Mouse (Mus musculus): ENCODE results near the gene Acot12. TPM values are rescaled to one million over a fixed set of nuclear protein-coding genes. Genes with fewer than 3 reads are reported as not detected.

Gene Acot12
- total RNA-seq, 1 experiment: not detected

DNA sequence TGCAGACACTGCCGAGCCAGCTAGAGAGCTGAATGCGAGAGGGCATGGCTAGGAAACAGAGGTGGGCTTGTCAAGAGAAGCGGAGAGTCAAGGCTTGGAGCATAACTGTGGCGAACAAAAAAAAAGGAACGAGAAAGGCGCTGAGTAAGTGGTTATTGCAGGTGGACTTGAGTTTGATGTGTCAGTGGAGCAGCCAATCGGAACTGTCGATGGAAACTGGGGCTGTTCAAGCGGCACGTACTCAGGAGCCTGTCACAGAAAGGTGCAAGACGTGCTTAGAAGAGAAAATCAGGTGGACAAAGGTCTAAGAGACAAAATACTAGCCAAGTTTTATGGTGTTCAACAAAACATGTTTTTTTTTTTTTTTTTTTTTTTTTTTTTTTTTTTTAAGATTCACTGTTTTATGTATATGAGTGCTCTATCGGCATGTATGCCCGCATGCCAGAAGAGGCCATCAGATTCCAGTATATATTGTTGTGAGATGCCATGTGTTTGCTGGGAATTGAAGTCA is 53.7 kb downstream of the Acot12 start:
- peaks cover 18% of the 10 kb centered on the region for H3K36me3 ChIP-seq (ENCODE audit: control insufficient read depth, insufficient read depth, low read length, poor library complexity, severe bottlenecking)
- no peaks in the 10 kb centered on the region for H3K9me3 ChIP-seq (ENCODE audit: control insufficient read depth, insufficient read depth, low read depth, low read length)
- H3K9ac ChIP-seq (ENCODE audit: insufficient read depth, low read depth, low read length, poor library complexity, severe bottlenecking): no peak overlapping the region
- no peak overlapping the region for H3K4me3 ChIP-seq (ENCODE audit: insufficient read depth in 1 of 2, low read depth in 1 of 2, low read length in 2 of 2, poor library complexity in 1 of 2, severe bottlenecking in 1 of 2)
- H3K4me1 ChIP-seq (ENCODE audit: control insufficient read depth in 2 of 2, insufficient read depth in 2 of 2, low read length in 2 of 2, poor library complexity in 1 of 2): 0 out of 4 replicates have a peak, but pooled peaks cover 0 to 2% of the 10 kb centered on the region in 2 experiments
- TF ChIP-seq ZNF384 (IDR thresholded peaks at IDR 0.05; ENCODE audit: low read depth, low read length): peak; percentile 50
- no peak for TF ChIP-seq CHD2 (IDR thresholded peaks at IDR 0.05; ENCODE audit: low read depth, low read length)
- no peak for TF ChIP-seq ZC3H11A (IDR thresholded peaks at IDR 0.05; ENCODE audit: borderline replicate concordance, low read depth, low read length)
- no peak for TF ChIP-seq MAFK (IDR thresholded peaks at IDR 0.05; ENCODE audit: insufficient read depth, low read depth, low read length)
- TF ChIP-seq HCFC1 (IDR thresholded peaks at IDR 0.05; ENCODE audit: borderline replicate concordance, insufficient read depth, low read length): no peak
- no peak for DNase-seq (ENCODE audit: low read depth, low spot score)
- no peak overlapping the region for H3K27ac ChIP-seq (ENCODE audit: insufficient read depth, low read depth, low read length, poor library complexity, severe bottlenecking)
- in situ Hi-C loops (cut with MboI; ENCODE audit: low sequenced_read_pairs in 2 of 2, unreplicated experiment in 2 of 2): no loop called here

DNA sequence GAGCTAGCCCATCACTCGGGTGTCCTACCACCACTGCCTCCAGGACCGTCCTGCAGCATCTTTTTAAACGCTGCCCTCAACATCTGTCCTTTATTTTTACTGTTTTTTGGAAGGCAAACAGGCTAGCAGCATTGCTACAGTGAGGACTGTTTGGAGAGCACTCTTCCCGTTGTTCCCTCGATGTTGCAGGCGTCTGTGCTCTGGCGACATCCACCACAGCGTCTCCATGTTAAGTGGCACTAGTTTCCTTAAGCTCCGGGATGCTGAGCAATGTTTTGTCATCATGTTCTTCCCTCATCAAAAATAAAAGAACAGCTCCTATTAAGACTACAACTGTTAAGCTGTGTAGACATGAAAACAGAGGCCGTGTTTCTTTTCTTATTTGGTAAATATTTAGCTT is 54.3 kb downstream of the Acot12 start:
- Histone ChIP-seq H3K9ac (ENCODE audit: insufficient read depth, low read depth, low read length, poor library complexity, severe bottlenecking) (no peak overlapping the region), H3K36me3 (ENCODE audit: control insufficient read depth, insufficient read depth, low read length, poor library complexity, severe bottlenecking) (peaks cover 19% of the 10 kb centered on the region)
- no peak for DNase-seq (ENCODE audit: low read depth, low spot score)

DNA sequence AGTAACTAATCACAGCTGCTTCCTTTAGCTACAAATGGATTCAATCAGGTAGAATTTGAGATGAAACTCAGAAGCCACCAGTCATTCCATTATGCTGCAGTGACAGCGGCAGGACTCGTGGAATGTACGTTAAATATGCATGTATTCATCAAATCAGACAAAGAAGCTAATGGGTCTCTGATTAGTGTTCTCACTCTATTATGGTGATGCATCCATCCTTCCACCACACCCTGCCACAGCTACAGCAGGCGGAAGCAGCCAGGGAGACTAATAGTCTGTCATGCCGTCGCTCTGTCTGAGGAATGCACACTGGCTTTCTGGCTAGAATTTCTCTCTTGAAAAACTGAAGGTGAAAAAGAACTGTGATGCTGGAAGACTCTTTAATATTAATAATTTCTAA is 54.7 kb downstream of the Acot12 start:
- TF ChIP-seq HCFC1 (IDR thresholded peaks at IDR 0.05; ENCODE audit: borderline replicate concordance, insufficient read depth, low read length): no peak
- TF ChIP-seq ZNF384 (IDR thresholded peaks at IDR 0.05; ENCODE audit: low read depth, low read length): no peak
- Histone ChIP-seq H3K27ac (ENCODE audit: insufficient read depth, low read depth, low read length, poor library complexity, severe bottlenecking) (no peak overlapping the region), H3K4me3 (ENCODE audit: insufficient read depth in 1 of 2, low read depth in 1 of 2, low read length in 2 of 2, poor library complexity in 1 of 2, severe bottlenecking in 1 of 2) (no peak overlapping the region), H3K9me3 (ENCODE audit: control insufficient read depth, insufficient read depth, low read depth, low read length) (no peaks in the 10 kb centered on the region), H3K9ac (ENCODE audit: insufficient read depth, low read depth, low read length, poor library complexity, severe bottlenecking) (no peak overlapping the region), H3K4me1 (ENCODE audit: control insufficient read depth in 2 of 2, insufficient read depth in 2 of 2, low read length in 2 of 2, poor library complexity in 1 of 2) (0 out of 4 replicates have a peak, but pooled peaks cover 0 to 2% of the 10 kb centered on the region in 2 experiments), H3K36me3 (ENCODE audit: control insufficient read depth, insufficient read depth, low read length, poor library complexity, severe bottlenecking) (peaks cover 21% of the 10 kb centered on the region)
- DNase-seq (ENCODE audit: low read depth, low spot score): no peak
- in situ Hi-C loops (cut with MboI; ENCODE audit: low sequenced_read_pairs in 2 of 2, unreplicated experiment in 2 of 2): no loop called here

More for the DNA sequence above, 54.3 kb downstream of the Acot12 start:
- H3K27ac ChIP-seq (ENCODE audit: insufficient read depth, low read depth, low read length, poor library complexity, severe bottlenecking): no peak overlapping the region
- TF ChIP-seq HCFC1 (IDR thresholded peaks at IDR 0.05; ENCODE audit: borderline replicate concordance, insufficient read depth, low read length): no peak
- TF ChIP-seq MAFK (IDR thresholded peaks at IDR 0.05; ENCODE audit: insufficient read depth, low read depth, low read length): no peak
- no peak for TF ChIP-seq ZC3H11A (IDR thresholded peaks at IDR 0.05; ENCODE audit: borderline replicate concordance, low read depth, low read length)
- TF ChIP-seq CHD2 (IDR thresholded peaks at IDR 0.05; ENCODE audit: low read depth, low read length): no peak
- no peaks in the 10 kb centered on the region for H3K9me3 ChIP-seq (ENCODE audit: control insufficient read depth, insufficient read depth, low read depth, low read length)
- in situ Hi-C loops (cut with MboI; ENCODE audit: low sequenced_read_pairs in 2 of 2, unreplicated experiment in 2 of 2): no loop called here
- 0 out of 4 replicates have a peak, but pooled peaks cover 0 to 2% of the 10 kb centered on the region in 2 experiments for H3K4me1 ChIP-seq (ENCODE audit: control insufficient read depth in 2 of 2, insufficient read depth in 2 of 2, low read length in 2 of 2, poor library complexity in 1 of 2)
- H3K4me3 ChIP-seq (ENCODE audit: insufficient read depth in 1 of 2, low read depth in 1 of 2, low read length in 2 of 2, poor library complexity in 1 of 2, severe bottlenecking in 1 of 2): no peak overlapping the region

DNA sequence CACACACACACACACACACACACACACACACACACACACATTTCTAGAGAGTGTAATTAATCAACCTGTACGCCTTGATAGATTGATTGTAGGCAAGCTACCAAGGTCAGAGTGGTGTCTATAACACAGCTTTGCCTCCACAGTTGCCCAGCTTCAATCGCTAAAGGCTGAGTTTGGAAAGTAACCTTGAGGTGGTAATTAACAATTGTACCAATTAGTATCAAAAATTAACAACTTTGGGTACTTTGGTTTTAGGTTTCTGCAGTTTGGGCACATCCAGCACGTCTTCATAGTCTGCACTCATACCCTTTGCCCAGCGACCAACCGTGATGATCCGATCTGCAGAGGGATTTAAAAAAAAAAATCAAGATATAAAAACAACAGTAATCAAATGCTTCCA is 55.6 kb downstream of the Acot12 start:
- no peak for DNase-seq (ENCODE audit: low read depth, low spot score)
- H3K4me1 ChIP-seq (ENCODE audit: control insufficient read depth in 2 of 2, insufficient read depth in 2 of 2, low read length in 2 of 2, poor library complexity in 1 of 2): 0 out of 4 replicates have a peak, but pooled peaks cover 0 to 2% of the 10 kb centered on the region in 2 experiments
- H3K4me3 ChIP-seq (ENCODE audit: insufficient read depth in 1 of 2, low read depth in 1 of 2, low read length in 2 of 2, poor library complexity in 1 of 2, severe bottlenecking in 1 of 2): no peak overlapping the region
- TF ChIP-seq MAFK (IDR thresholded peaks at IDR 0.05; ENCODE audit: insufficient read depth, low read depth, low read length): no peak
- no peak for TF ChIP-seq HCFC1 (IDR thresholded peaks at IDR 0.05; ENCODE audit: borderline replicate concordance, insufficient read depth, low read length)
- no peak for TF ChIP-seq CHD2 (IDR thresholded peaks at IDR 0.05; ENCODE audit: low read depth, low read length)
- TF ChIP-seq ZNF384 (IDR thresholded peaks at IDR 0.05; ENCODE audit: low read depth, low read length): no peak
- TF ChIP-seq ZC3H11A (IDR thresholded peaks at IDR 0.05; ENCODE audit: borderline replicate concordance, low read depth, low read length): no peak
- H3K36me3 ChIP-seq (ENCODE audit: control insufficient read depth, insufficient read depth, low read length, poor library complexity, severe bottlenecking): peaks cover 21% of the 10 kb centered on the region
- H3K9me3 ChIP-seq (ENCODE audit: control insufficient read depth, insufficient read depth, low read depth, low read length): no peaks in the 10 kb centered on the region
- H3K9ac ChIP-seq (ENCODE audit: insufficient read depth, low read depth, low read length, poor library complexity, severe bottlenecking): no peak overlapping the region
- no peak overlapping the region for H3K27ac ChIP-seq (ENCODE audit: insufficient read depth, low read depth, low read length, poor library complexity, severe bottlenecking)
- in situ Hi-C loops (cut with MboI; ENCODE audit: low sequenced_read_pairs in 2 of 2, unreplicated experiment in 2 of 2): no loop called here

DNA sequence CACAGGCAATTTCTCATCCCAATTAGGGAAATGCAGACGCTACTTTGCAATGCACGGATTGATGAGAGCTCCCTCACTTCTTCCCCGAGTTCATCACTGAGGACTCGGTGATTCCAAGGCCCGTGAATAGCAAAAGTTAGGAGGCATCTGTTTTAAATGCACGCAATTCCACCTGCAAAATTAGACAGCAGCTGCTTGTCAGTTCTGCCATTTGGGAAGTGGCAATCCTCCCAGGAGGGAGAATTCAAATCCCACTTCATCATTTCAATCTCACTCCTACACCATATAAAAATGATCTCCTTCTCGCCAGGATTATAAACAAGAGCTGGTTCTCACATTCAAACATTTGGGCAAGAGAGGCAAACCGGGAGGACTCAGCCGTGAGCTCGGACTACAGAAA is 56.1 kb downstream of the Acot12 start:
- Histone ChIP-seq H3K9me3 (ENCODE audit: control insufficient read depth, insufficient read depth, low read depth, low read length) (no peaks in the 10 kb centered on the region), H3K9ac (ENCODE audit: insufficient read depth, low read depth, low read length, poor library complexity, severe bottlenecking) (no peak overlapping the region), H3K27ac (ENCODE audit: insufficient read depth, low read depth, low read length, poor library complexity, severe bottlenecking) (no peak overlapping the region), H3K4me1 (ENCODE audit: control insufficient read depth in 2 of 2, insufficient read depth in 2 of 2, low read length in 2 of 2, poor library complexity in 1 of 2) (0 out of 4 replicates have a peak, but pooled peaks cover 0 to 2% of the 10 kb centered on the region in 2 experiments), H3K36me3 (ENCODE audit: control insufficient read depth, insufficient read depth, low read length, poor library complexity, severe bottlenecking) (peaks cover 21% of the 10 kb centered on the region), H3K4me3 (ENCODE audit: insufficient read depth in 1 of 2, low read depth in 1 of 2, low read length in 2 of 2, poor library complexity in 1 of 2, severe bottlenecking in 1 of 2) (no peak overlapping the region)
- DNase-seq (ENCODE audit: low read depth, low spot score): no peak
- TF ChIP-seq CHD2 (IDR thresholded peaks at IDR 0.05; ENCODE audit: low read depth, low read length): no peak
- no peak for TF ChIP-seq ZC3H11A (IDR thresholded peaks at IDR 0.05; ENCODE audit: borderline replicate concordance, low read depth, low read length)
- in situ Hi-C loops (cut with MboI; ENCODE audit: low sequenced_read_pairs in 2 of 2, unreplicated experiment in 2 of 2): no loop called here

Data from ES-E14 (cell line).